8 mouse cellular contexts compared by ENCODE assay signal in the genomic region with DNA sequence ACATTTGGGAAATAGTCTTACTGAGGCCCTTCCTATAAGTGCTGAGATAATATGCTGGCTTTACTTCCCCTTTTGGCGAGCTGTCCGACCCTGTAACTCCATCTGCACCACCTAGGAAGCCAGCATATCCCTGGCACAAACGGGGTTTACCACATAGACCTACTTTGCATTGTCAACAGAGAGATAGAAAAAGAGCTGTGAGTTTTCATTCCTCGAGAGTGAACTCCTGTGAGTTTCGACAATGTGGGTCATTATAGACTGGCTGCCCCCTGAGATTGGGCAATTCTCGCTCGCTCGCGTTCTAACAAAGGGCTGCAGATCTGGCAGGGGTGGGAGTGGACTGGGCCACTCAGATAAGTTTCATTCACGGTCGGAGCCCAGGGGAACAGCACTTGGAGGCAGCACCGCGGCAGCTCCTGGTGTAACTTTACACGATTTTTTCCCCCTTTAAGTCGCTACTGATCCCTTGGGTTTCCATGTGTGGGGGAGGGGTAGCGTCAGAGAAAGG.
A peak's percentile ranks its signal among the peaks of the same experiment; 100 is the strongest.
DNase-seq lines count a peak whose midpoint lies in the region; ATAC-seq and TF ChIP-seq lines count a peak whose summit lies in the region.

No protein-coding gene starts in this region.

- H3K36me3 ChIP-seq in hindbrain, embryonic 10.5 days = no peaks in the 10 kb centered on the region
- no peaks in the 10 kb centered on the region for H3K36me3 ChIP-seq in liver, embryonic 13.5 days
- no peaks in the 10 kb centered on the region for H3K36me3 ChIP-seq in small intestine, adult 2 months (ENCODE audit: control insufficient read depth, insufficient read depth, low read length)

- H3K27ac ChIP-seq in cerebellum, adult 2 months (ENCODE audit: insufficient read depth, low read length) = no peak overlapping the region
- H3K27ac ChIP-seq in hindbrain, embryonic 10.5 days = peak overlapping the region; percentile 78
- H3K27ac ChIP-seq in liver, embryonic 13.5 days = no peak overlapping the region
- H3K27ac ChIP-seq in small intestine, adult 2 months (ENCODE audit: insufficient read depth, low read depth, low read length) = no peak overlapping the region

- no peaks in the 10 kb centered on the region for H3K9me3 ChIP-seq in hindbrain, embryonic 10.5 days
- no peaks in the 10 kb centered on the region for H3K9me3 ChIP-seq in liver, embryonic 13.5 days (replicated peaks)

- ATAC-seq in cerebellum, adult (ENCODE audit: insufficient number of reproducible peaks, low FRiP score, low TSS enrichment) = no peak
- ATAC-seq in liver, embryonic 13.5 days (ENCODE audit: low read depth) = peak; percentile 53

- peak overlapping the region; percentile 14 for H3K4me3 ChIP-seq in cerebellum, adult 2 months (replicated peaks; ENCODE audit: insufficient read depth, low read depth, low read length)
- peak overlapping the region; percentile 40 for H3K4me3 ChIP-seq in hindbrain, embryonic 10.5 days
- H3K4me3 ChIP-seq in liver, embryonic 13.5 days (replicated peaks) = peak overlapping the region; percentile 28
- peak overlapping the region; percentile 39 for H3K4me3 ChIP-seq in small intestine, adult 2 months (ENCODE audit: low read depth, low read length)

- TF ChIP-seq CTCF in cerebellum, adult 2 months (IDR thresholded peaks at IDR 0.05; ENCODE audit: borderline replicate concordance, insufficient read depth, low read depth, low read length) = no peak
- no peak for TF ChIP-seq CTCF in small intestine, adult 2 months (IDR thresholded peaks at IDR 0.05; ENCODE audit: extremely low read depth, insufficient read length, insufficient replicate concordance, low read depth, low read length)

- DNase-seq in cerebellum, adult 2 months = no peak
- DNase-seq in embryo, embryonic 11 days = peak; percentile 78
- peak; percentile 61 for DNase-seq in hindbrain, embryonic 10.5 days (ENCODE audit: low spot score)
- DNase-seq in liver, embryonic 13.5 days = no peak
- no peak for DNase-seq in adrenal gland, adult (ENCODE audit: inconsistent age in 2 of 2, low spot score in 1 of 2)
- no peak for DNase-seq in layer of hippocampus, adult 18-20 months (ENCODE audit: low spot score in 2 of 2)

- peak overlapping the region; percentile 56 for H3K4me2 ChIP-seq in liver, embryonic 13.5 days

- no peaks in the 10 kb centered on the region for H3K4me1 ChIP-seq in cerebellum, adult 2 months (ENCODE audit: control insufficient read depth, insufficient read depth, low read length)
- peaks cover 72% of the 10 kb centered on the region for H3K4me1 ChIP-seq in hindbrain, embryonic 10.5 days (replicated peaks)
- peaks cover 19% of the 10 kb centered on the region for H3K4me1 ChIP-seq in liver, embryonic 13.5 days (replicated peaks)
- H3K4me1 ChIP-seq in small intestine, adult 2 months (ENCODE audit: control insufficient read depth, insufficient read depth, insufficient read length, low read length) = peaks cover 17% of the 10 kb centered on the region

- WGBS in cerebellum, adult 2 months = 2% methylated on average over 16 of the region's 16 CpGs
- 5% methylated on average over 16 of the region's 16 CpGs for WGBS in hindbrain, embryonic 10.5 days
- 3% methylated on average over 16 of the region's 16 CpGs for WGBS in liver, embryonic 13.5 days (ENCODE audit: insufficient replicate concordance)
- WGBS in small intestine, adult 2 months = 12% methylated on average over 16 of the region's 16 CpGs

- TF ChIP-seq POLR2A in cerebellum, adult 2 months (IDR thresholded peaks at IDR 0.05; ENCODE audit: borderline replicate concordance, insufficient read depth, low read length) = no peak
- no peak for TF ChIP-seq POLR2A in small intestine, adult 2 months (IDR thresholded peaks at IDR 0.05; ENCODE audit: low read depth, low read length)

- peak overlapping the region; percentile 27 for H3K9ac ChIP-seq in liver, embryonic 13.5 days

- H3K27me3 ChIP-seq in cerebellum, adult 2 months (ENCODE audit: control insufficient read depth, insufficient read depth, low read length) = no peaks in the 10 kb centered on the region; the same call in 1 of the 2 replicates
- H3K27me3 ChIP-seq in hindbrain, embryonic 10.5 days (ENCODE audit: insufficient read depth, poor library complexity, severe bottlenecking) = peaks cover 19% of the 10 kb centered on the region
- H3K27me3 ChIP-seq in liver, embryonic 13.5 days = no peaks in the 10 kb centered on the region
- no peaks in the 10 kb centered on the region for H3K27me3 ChIP-seq in small intestine, adult 2 months (ENCODE audit: control insufficient read depth, insufficient read depth, low read length)

Comparison
In these comparisons a context has a peak if more than half of its experiments do, and no peak if none do; other contexts are left out.
1. DNase-seq: peak in embryo, embryonic 11 days (single experiment) and hindbrain, embryonic 10.5 days (single experiment); none in cerebellum, adult 2 months (0 of 2), liver, embryonic 13.5 days (single experiment), adrenal gland, adult (0 of 2) and layer of hippocampus, adult 18-20 months (0 of 2).
2. Peak in every context shown above with its lines, with median percentiles within 50 percentile points of each other: H3K4me3 ChIP-seq.